8 mouse cellular contexts compared by ENCODE assay signal in the genomic region with DNA sequence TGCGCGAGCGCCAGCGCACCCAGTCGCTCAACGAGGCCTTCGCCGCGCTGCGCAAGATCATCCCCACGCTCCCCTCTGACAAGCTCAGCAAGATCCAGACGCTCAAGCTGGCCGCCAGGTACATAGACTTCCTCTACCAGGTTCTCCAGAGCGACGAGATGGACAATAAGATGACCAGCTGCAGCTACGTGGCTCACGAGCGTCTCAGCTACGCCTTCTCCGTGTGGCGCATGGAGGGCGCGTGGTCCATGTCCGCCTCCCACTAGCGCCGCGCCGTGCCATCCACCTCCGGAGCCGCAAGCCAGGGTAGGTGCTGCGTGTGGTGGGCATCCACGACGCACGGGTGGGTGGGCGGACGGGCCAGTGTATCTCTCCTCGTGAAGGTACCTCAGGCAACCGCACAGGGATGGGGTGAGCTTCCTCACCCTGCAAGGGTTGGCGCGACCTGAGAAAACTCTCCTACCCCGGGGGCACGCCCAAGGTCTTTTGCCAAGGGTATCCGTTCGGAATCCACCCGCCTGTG. TPM values are rescaled to one million over a fixed set of nuclear protein-coding genes. Genes with fewer than 3 reads are reported as not detected.
DNase-seq lines count a peak whose midpoint lies in the region; ATAC-seq and TF ChIP-seq lines count a peak whose summit lies in the region.

No protein-coding gene starts in this region.

- in situ Hi-C loops in ES-E14 (cut with MboI; ENCODE audit: low sequenced_read_pairs in 2 of 2, unreplicated experiment in 2 of 2), result no loop called here

- H3K9ac ChIP-seq in kidney, embryonic 15.5 days, result peak overlapping the region; percentile 41
- peak overlapping the region; percentile 24; the same call in 1 of the 2 replicates for H3K9ac ChIP-seq in ES-E14 (ENCODE audit: insufficient read depth, low read depth, low read length, poor library complexity, severe bottlenecking)
- no peak overlapping the region for H3K9ac ChIP-seq in forebrain, embryonic 12.5 days
- H3K9ac ChIP-seq in limb, embryonic 15.5 days, result peak overlapping the region; percentile 69

- H3K27ac ChIP-seq in kidney, embryonic 15.5 days, result peak overlapping the region; percentile 58
- no peak overlapping the region for H3K27ac ChIP-seq in ES-E14 (ENCODE audit: insufficient read depth, low read depth, low read length, poor library complexity, severe bottlenecking)
- no peak overlapping the region for H3K27ac ChIP-seq in forebrain, embryonic 12.5 days
- peak overlapping the region; percentile 91 for H3K27ac ChIP-seq in limb, embryonic 15.5 days

- peak overlapping the region; percentile 88 for H3K4me2 ChIP-seq in kidney, embryonic 15.5 days
- peak overlapping the region; percentile 66 for H3K4me2 ChIP-seq in forebrain, embryonic 12.5 days
- H3K4me2 ChIP-seq in limb, embryonic 15.5 days, result peak overlapping the region; percentile 94

- 1% methylated on average over 45 of the region's 45 CpGs for WGBS in kidney, embryonic 15.5 days
- WGBS in forebrain, embryonic 12.5 days, result under 1% methylated on average over 45 of the region's 45 CpGs
- whole genome bisulfite sequencing in limb, embryonic 15.5 days, result under 1% methylated on average over 45 of the region's 45 CpGs

- H3K9me3 ChIP-seq in kidney, embryonic 15.5 days (replicated peaks), result no peaks in the 10 kb centered on the region
- no peaks in the 10 kb centered on the region for H3K9me3 ChIP-seq in ES-E14 (ENCODE audit: control insufficient read depth, insufficient read depth, low read depth, low read length)
- H3K9me3 ChIP-seq in forebrain, embryonic 12.5 days, result no peaks in the 10 kb centered on the region
- no peaks in the 10 kb centered on the region for H3K9me3 ChIP-seq in limb, embryonic 15.5 days

- no peaks in the 10 kb centered on the region for H3K36me3 ChIP-seq in kidney, embryonic 15.5 days
- no peaks in the 10 kb centered on the region for H3K36me3 ChIP-seq in ES-E14 (ENCODE audit: control insufficient read depth, insufficient read depth, low read length, poor library complexity, severe bottlenecking)
- no peaks in the 10 kb centered on the region for H3K36me3 ChIP-seq in forebrain, embryonic 12.5 days (replicated peaks)
- no peaks in the 10 kb centered on the region for H3K36me3 ChIP-seq in limb, embryonic 15.5 days

- peak overlapping the region; percentile 54 for H3K4me3 ChIP-seq in kidney, embryonic 15.5 days (replicated peaks)
- peak overlapping the region; percentile 53 to 58 for H3K4me3 ChIP-seq in ES-E14 (ENCODE audit: insufficient read depth in 1 of 2, low read depth in 1 of 2, low read length in 2 of 2, poor library complexity in 1 of 2, severe bottlenecking in 1 of 2)
- H3K4me3 ChIP-seq in forebrain, embryonic 12.5 days (replicated peaks), result peak overlapping the region; percentile 40
- peak overlapping the region; percentile 65 for H3K4me3 ChIP-seq in limb, embryonic 15.5 days

- DNase-seq in kidney, postnatal 10 days, result no peak
- DNase-seq in ES-E14 (ENCODE audit: low read depth, low spot score), result no peak
- no peak for DNase-seq in cerebellum, adult 9-10 months
- DNase-seq in thymus, postnatal 14 days, result no peak

- ATAC-seq in kidney, embryonic 15.5 days (replicated peaks; ENCODE audit: low FRiP score), result 0 out of 2 replicates have a peak, but pooled peaks have one; percentile 22
- ATAC-seq in forebrain, embryonic 12.5 days (ENCODE audit: low FRiP score), result no peak
- peak; percentile 49; the same call in 1 of the 2 replicates for ATAC-seq in limb, embryonic 15.5 days (ENCODE audit: insufficient number of reproducible peaks, low FRiP score, low TSS enrichment, low read depth)
- no peak for ATAC-seq in cerebellum, adult (ENCODE audit: insufficient number of reproducible peaks, low FRiP score, low TSS enrichment)

- H3K27me3 ChIP-seq in kidney, embryonic 15.5 days, result peaks cover 86% of the 10 kb centered on the region
- H3K27me3 ChIP-seq in forebrain, embryonic 12.5 days, result peaks cover 72% of the 10 kb centered on the region
- peaks cover 35% of the 10 kb centered on the region for H3K27me3 ChIP-seq in limb, embryonic 15.5 days

- H3K4me1 ChIP-seq in kidney, embryonic 15.5 days, result peaks cover 38% of the 10 kb centered on the region
- peaks cover 0 to 5% of the 10 kb centered on the region in 2 experiments; a peak in 1 of 4 replicates for H3K4me1 ChIP-seq in ES-E14 (ENCODE audit: control insufficient read depth in 2 of 2, insufficient read depth in 2 of 2, low read length in 2 of 2, poor library complexity in 1 of 2)
- peaks cover 23% of the 10 kb centered on the region for H3K4me1 ChIP-seq in forebrain, embryonic 12.5 days
- peaks cover 38% of the 10 kb centered on the region for H3K4me1 ChIP-seq in limb, embryonic 15.5 days

TF ChIP-seq in ES-E14, 5 proteins besides CTCF, POLR2A, EP300 and RAD21:
- TF ChIP-seq MAFK (IDR thresholded peaks at IDR 0.05; ENCODE audit: insufficient read depth, low read depth, low read length) (no peak), CHD2 (IDR thresholded peaks at IDR 0.05; ENCODE audit: low read depth, low read length) (no peak), HCFC1 (IDR thresholded peaks at IDR 0.05; ENCODE audit: borderline replicate concordance, insufficient read depth, low read length) (no peak), ZNF384 (IDR thresholded peaks at IDR 0.05; ENCODE audit: low read depth, low read length) (no peak), ZC3H11A (IDR thresholded peaks at IDR 0.05; ENCODE audit: borderline replicate concordance, low read depth, low read length) (no peak)

RNA-seq across cellular contexts. Expression of gene Twist2, which starts 0.6 kb away (rescaled TPM):
- polyA plus RNA-seq in kidney, embryonic 15.5 days (2015; fragmentation: Nextera tagmentation; extraction: Ambion mirVana), result 6.9 and 8.9 TPM in 2 replicates
- total RNA-seq in ES-E14 (2012; rRNA removed), result 1.4 and 2.6 TPM in 2 replicates
- polyA plus RNA-seq in forebrain, embryonic 12.5 days (2016; fragmentation: Nextera tagmentation; extraction: Ambion mirVana), result 6.2 and 8.8 TPM in 2 replicates
- polyA plus RNA-seq in limb, embryonic 15.5 days (2015; fragmentation: Nextera tagmentation; extraction: Ambion mirVana), result 66.3 and 71.2 TPM in 2 replicates

Comparison
In these comparisons a context has a peak if more than half of its experiments do, and no peak if none do; other contexts are left out.
1. ATAC-seq: peak in kidney, embryonic 15.5 days (single experiment) and limb, embryonic 15.5 days (single experiment); none in forebrain, embryonic 12.5 days (single experiment) and cerebellum, adult (single experiment).
2. H3K27ac ChIP-seq: peak in kidney, embryonic 15.5 days (single experiment) and limb, embryonic 15.5 days (single experiment); none in ES-E14 (single experiment) and forebrain, embryonic 12.5 days (single experiment).
3. Peak in every context shown above with its lines, with median percentiles within 50 percentile points of each other: H3K4me2 ChIP-seq and H3K4me3 ChIP-seq.